Mouse (Mus musculus) midbrain, embryonic 16.5 days (tissue): Measurements from ENCODE around the gene Tbc1d24. TPM values are rescaled to one million over a fixed set of nuclear protein-coding genes. Genes with fewer than 3 reads are reported as not detected.
A peak's percentile ranks its signal among the peaks of the same experiment; 100 is the strongest.

Source experiments
- ATAC-seq: fragments of 200-750 bp; cut with Nextera tagmentation; 2 replicates; pipeline ENCODE4 v1.8.0; 2017; ENCODE audit warnings: moderate TSS enrichment
- H3K27ac ChIP-seq: fragments of 300-500 bp; sonication (generic); 2 replicates; pipeline ENCODE4 v1.5.1; 2014; ENCODE audit warnings: mild to moderate bottlenecking, low read length, mixed read lengths
- H3K27me3 ChIP-seq: fragments of 300-500 bp; sonication (generic); 2 replicates; pipeline ENCODE4 v1.6.1; 2014; ENCODE audit warnings: low read depth, low read length, mixed read lengths; ENCODE audit not compliant: control insufficient read depth, insufficient read depth
- H3K36me3 ChIP-seq: fragments of 300-500 bp; sonication (generic); 2 replicates; pipeline ENCODE4 v1.6.1; 2014; ENCODE audit warnings: mild to moderate bottlenecking, low read length, moderate library complexity, mixed read lengths; ENCODE audit not compliant: control insufficient read depth, insufficient read depth
- H3K4me1 ChIP-seq: fragments of 300-500 bp; sonication (generic); 2 replicates; pipeline ENCODE4 v1.6.1; 2014; ENCODE audit warnings: mild to moderate bottlenecking, low read length, mixed read lengths; ENCODE audit not compliant: control insufficient read depth, insufficient read depth
- H3K4me2 ChIP-seq: fragments of 300-500 bp; sonication (generic); 2 replicates; pipeline ENCODE4 v1.6.1; 2014; ENCODE audit warnings: mild to moderate bottlenecking, low read length, mixed read lengths
- H3K4me3 ChIP-seq: fragments of 300-500 bp; sonication (generic); 2 replicates; pipeline ENCODE4 v1.5.1; 2014; ENCODE audit warnings: low read depth, mild to moderate bottlenecking, low read length, moderate library complexity, mixed read lengths
- H3K9ac ChIP-seq: fragments of 300-500 bp; sonication (generic); 2 replicates; pipeline ENCODE4 v1.6.1; 2014; ENCODE audit warnings: low read depth, low read length, mixed read lengths
- H3K9me3 ChIP-seq: fragments of 300-500 bp; sonication (generic); replicated peaks from 2 replicates; pipeline ENCODE4 v1.6.1; 2014; ENCODE audit warnings: mild to moderate bottlenecking, low read length, mixed read lengths; ENCODE audit not compliant: control insufficient read depth, poor library complexity, severe bottlenecking
- WGBS: fragments of 180-500 bp; shearing (Covaris S2); extraction: QIAGEN DNeasy Blood & Tissue Kit; methylation state at CpG from one replicate; pipeline ENCODE4 v1.1.7; 2014; 5-methylcytosine and 5-hydroxymethylcytosine counted together
- polyA plus RNA-seq: library from polyadenylated mRNA; unstranded; fragments of >200 nt; fragmentation: Nextera tagmentation; extraction: Ambion mirVana; gene quantifications from 2 replicates; pipeline ENCODE4 v1.2.1, GENCODE M21; 2015

Gene Tbc1d24
- polyA plus RNA-seq, 1 experiment from 2014 or later = 30.6 TPM

GRCm38 (mm10) chr17:24236479-24236878 is 31.1 kb upstream of the Tbc1d24 start:
- Histone ChIP-seq H3K4me2 (no peak overlapping the region), H3K27me3 (no peaks in the 10 kb centered on the region), H3K4me1 (no peaks in the 10 kb centered on the region), H3K9ac (no peak overlapping the region), H3K27ac (no peak overlapping the region), H3K9me3 (0 out of 2 replicates have a peak, but pooled peaks cover 2% of the 10 kb centered on the region), H3K36me3 (peaks cover 25% of the 10 kb centered on the region), H3K4me3 (no peak overlapping the region)
- no peak for ATAC-seq
- WGBS = 95% methylated on average over 1 of the region's 1 CpGs

- Histone ChIP-seq H3K4me2 (no peak overlapping the region), H3K27ac (no peak overlapping the region), H3K4me1 (no peaks in the 10 kb centered on the region), H3K9ac (no peak overlapping the region), H3K27me3 (no peaks in the 10 kb centered on the region), H3K4me3 (no peak overlapping the region), H3K36me3 (peaks cover 8% of the 10 kb centered on the region; the same call in 1 of the 2 replicates), H3K9me3 (no peaks in the 10 kb centered on the region)
- no peak for ATAC-seq
- WGBS = 94% methylated on average over 7 of the region's 7 CpGs
These were observed 22.6 kb upstream of the Tbc1d24 start for GRCm38 (mm10) chr17:24227941-24228340.

GRCm38 (mm10) chr17:24226721-24227120 is 21.4 kb upstream of the Tbc1d24 start:
- peaks cover 8% of the 10 kb centered on the region; the same call in 1 of the 2 replicates for H3K36me3 ChIP-seq
- H3K4me2 ChIP-seq = no peak overlapping the region
- H3K4me1 ChIP-seq = no peaks in the 10 kb centered on the region
- no peak overlapping the region for H3K27ac ChIP-seq
- H3K27me3 ChIP-seq = no peaks in the 10 kb centered on the region
- H3K4me3 ChIP-seq = no peak overlapping the region
- ATAC-seq = no peak
- 91% methylated on average over 8 of the region's 8 CpGs for WGBS
- H3K9me3 ChIP-seq = no peaks in the 10 kb centered on the region
- H3K9ac ChIP-seq = no peak overlapping the region

DNA sequence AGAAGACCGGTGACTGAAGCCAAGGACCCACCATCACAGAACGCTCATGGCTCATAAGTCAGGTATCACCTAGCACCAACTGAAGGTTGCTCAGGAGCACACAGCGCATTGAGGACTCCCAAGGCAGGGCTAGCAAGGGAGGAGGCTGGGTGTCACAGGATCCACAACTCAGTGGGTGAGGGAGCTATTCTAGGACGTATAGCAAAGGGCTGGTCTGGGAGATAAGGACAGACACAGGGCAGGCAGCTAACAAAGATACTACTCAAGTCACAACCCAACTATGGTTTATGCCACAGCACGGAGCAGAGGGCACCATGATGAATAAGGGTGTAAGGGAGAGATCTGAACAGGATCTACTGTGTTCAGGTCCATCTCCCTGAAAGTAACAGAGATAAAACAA is 20.5 kb upstream of the Tbc1d24 start:
- no peaks in the 10 kb centered on the region for H3K9me3 ChIP-seq
- peaks cover 4% of the 10 kb centered on the region; the same call in 1 of the 2 replicates for H3K4me1 ChIP-seq
- ATAC-seq = no peak
- H3K36me3 ChIP-seq = peaks cover 8% of the 10 kb centered on the region; the same call in 1 of the 2 replicates
- WGBS = 95% methylated on average over 5 of the region's 5 CpGs
- H3K27ac ChIP-seq = no peak overlapping the region
- H3K27me3 ChIP-seq = no peaks in the 10 kb centered on the region
- H3K4me3 ChIP-seq = no peak overlapping the region
- no peak overlapping the region for H3K9ac ChIP-seq
- no peak overlapping the region for H3K4me2 ChIP-seq

- no peak for ATAC-seq
These were observed 19.4 kb upstream of the Tbc1d24 start for GRCm38 (mm10) chr17:24224741-24225140.

DNA sequence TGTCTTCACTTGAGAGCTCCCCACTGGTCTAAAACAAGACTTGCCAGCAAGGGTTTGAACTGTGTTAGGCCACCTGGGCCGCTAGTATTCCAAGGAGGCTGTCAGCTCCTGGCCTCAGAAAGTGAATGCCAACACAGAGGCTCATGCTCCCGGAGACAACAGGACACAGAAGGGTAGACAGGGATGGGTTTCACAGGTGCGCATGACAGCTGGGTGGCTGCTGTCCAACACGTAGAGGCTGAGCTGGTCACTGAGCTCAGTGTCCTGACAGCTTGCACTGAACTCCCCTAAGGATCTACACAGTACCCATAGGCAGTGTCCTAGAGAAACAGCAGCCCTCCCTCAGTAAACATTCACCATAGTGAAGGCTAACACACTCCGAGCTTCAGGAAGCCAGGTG is 18.2 kb upstream of the Tbc1d24 start:
- Histone ChIP-seq H3K4me2 (no peak overlapping the region), H3K27me3 (no peaks in the 10 kb centered on the region), H3K4me3 (no peak overlapping the region), H3K4me1 (peaks cover 14% of the 10 kb centered on the region), H3K9ac (no peak overlapping the region), H3K9me3 (no peaks in the 10 kb centered on the region), H3K36me3 (peaks cover 8% of the 10 kb centered on the region; the same call in 1 of the 2 replicates), H3K27ac (no peak overlapping the region)
- no peak for ATAC-seq
- 92% methylated on average over 5 of the region's 5 CpGs for WGBS

More at GRCm38 (mm10) chr17:24224741-24225140, 19.4 kb upstream of the Tbc1d24 start:
- H3K9me3 ChIP-seq = no peaks in the 10 kb centered on the region
- 95% methylated on average over 10 of the region's 10 CpGs for WGBS
- no peaks in the 10 kb centered on the region for H3K27me3 ChIP-seq
- H3K27ac ChIP-seq = no peak overlapping the region
- H3K36me3 ChIP-seq = peaks cover 8% of the 10 kb centered on the region; the same call in 1 of the 2 replicates
- H3K4me2 ChIP-seq = no peak overlapping the region
- H3K4me1 ChIP-seq = peaks cover 9% of the 10 kb centered on the region
- no peak overlapping the region for H3K9ac ChIP-seq
- no peak overlapping the region for H3K4me3 ChIP-seq

DNA sequence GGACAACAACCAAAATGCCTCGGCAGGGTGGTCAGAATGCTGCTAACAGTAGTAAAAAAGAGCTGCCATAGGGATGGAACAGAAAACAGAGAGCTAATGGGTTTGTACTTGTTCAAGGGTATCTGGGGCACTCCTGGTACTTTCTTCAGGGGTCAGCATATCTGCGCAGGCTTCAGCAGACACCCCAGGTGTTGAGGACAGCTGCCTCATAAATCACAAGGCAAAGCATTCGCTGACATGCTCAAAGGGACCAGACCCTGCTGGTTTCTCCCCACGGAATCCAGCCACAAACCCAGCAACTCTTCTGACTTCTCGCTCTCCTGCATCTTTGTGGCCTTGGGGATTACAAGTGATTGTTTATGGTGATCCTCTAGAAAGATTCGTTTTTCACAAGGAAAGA is 17.3 kb upstream of the Tbc1d24 start:
- Histone ChIP-seq H3K9ac (no peak overlapping the region), H3K4me2 (no peak overlapping the region), H3K4me1 (peaks cover 14% of the 10 kb centered on the region), H3K4me3 (no peak overlapping the region), H3K27ac (no peak overlapping the region), H3K36me3 (peaks cover 13% of the 10 kb centered on the region; the same call in 1 of the 2 replicates), H3K9me3 (no peaks in the 10 kb centered on the region), H3K27me3 (no peaks in the 10 kb centered on the region)
- ATAC-seq = no peak
- 76% methylated on average over 6 of the region's 6 CpGs for WGBS

- peak within 1 kb of the TSS; percentile 80 for H3K9ac ChIP-seq
- peaks cover 16% of the 10 kb centered on the region for H3K36me3 ChIP-seq
- no peaks in the 10 kb centered on the region for H3K9me3 ChIP-seq
- peak; percentile 95 for ATAC-seq
- H3K27me3 ChIP-seq = no peaks in the 10 kb centered on the region
- peak within 1 kb of the TSS; percentile 89 for H3K4me2 ChIP-seq
- WGBS = 5% methylated on average over 41 of the region's 41 CpGs
- peaks cover 14% of the 10 kb centered on the region for H3K4me1 ChIP-seq
- peak within 1 kb of the TSS; percentile 86 for H3K4me3 ChIP-seq
- peak within 1 kb of the TSS; percentile 76 for H3K27ac ChIP-seq
These were observed 15.4 kb upstream of the Tbc1d24 start, which contains the start of gene Tedc2 for GRCm38 (mm10) chr17:24220435-24221411. TSS of gene Tedc2 (minus strand) at chr17:24220851.

GRCm38 (mm10) chr17:24216836-24217235 is 11.5 kb upstream of the Tbc1d24 start:
- Histone ChIP-seq H3K9ac (no peak overlapping the region), H3K27me3 (no peaks in the 10 kb centered on the region), H3K27ac (no peak overlapping the region), H3K4me1 (peaks cover 16% of the 10 kb centered on the region), H3K9me3 (no peaks in the 10 kb centered on the region), H3K4me3 (no peak overlapping the region), H3K36me3 (peaks cover 13% of the 10 kb centered on the region), H3K4me2 (no peak overlapping the region)
- ATAC-seq = no peak
- 66% methylated on average over 4 of the region's 4 CpGs for WGBS
